Mouse (Mus musculus) liver, embryonic 14.5 days (tissue): Measurements from ENCODE around the gene Anxa3. TPM values are rescaled to one million over a fixed set of nuclear protein-coding genes. Genes with fewer than 3 reads are reported as not detected.
A peak's percentile ranks its signal among the peaks of the same experiment; 100 is the strongest.

Source experiments
- ATAC-seq: fragments of 200-750 bp; cut with Nextera tagmentation; 2 replicates; pipeline ENCODE4 v1.8.0; 2017; ENCODE audit warnings: moderate number of reproducible peaks, mild to moderate bottlenecking, moderate library complexity; ENCODE audit not compliant: insufficient read depth
- DNase-seq, 3 experiments: peaks; one replicate each; pipeline ENCODE4 v3.0.0-alpha.2; 2012 to 2013; ENCODE audit warnings: low read depth in 3 of 3, low spot score in 3 of 3
- H3K27ac ChIP-seq: fragments of 300-500 bp; sonication (generic); 2 replicates; pipeline ENCODE4 v1.5.1; 2014; ENCODE audit warnings: moderate library complexity, mild to moderate bottlenecking, control low read depth, inconsistent platforms
- H3K27me3 ChIP-seq: fragments of 300-500 bp; sonication (generic); 2 replicates; pipeline ENCODE4 v1.6.1; 2014; ENCODE audit warnings: mild to moderate bottlenecking, low read length, moderate library complexity; ENCODE audit not compliant: control insufficient read depth, insufficient read depth
- H3K36me3 ChIP-seq: fragments of 300-500 bp; sonication (generic); replicated peaks from 2 replicates; pipeline ENCODE4 v1.6.1; 2014; ENCODE audit warnings: low read depth; ENCODE audit not compliant: control insufficient read depth, insufficient read depth
- H3K4me1 ChIP-seq, 2 experiments: fragments of 200-500 bp in 1 of 2; fragments of 300-500 bp in 1 of 2; sonication (generic) in 1 of 2; replicated peaks; 2 replicates each; pipeline ENCODE4 v1.6.1; 2012 to 2014; ENCODE audit warnings: antibody characterized with exemption in 1 of 2, inconsistent platforms in 1 of 2, low read length in 1 of 2; ENCODE audit not compliant: control insufficient read depth in 2 of 2, insufficient read depth in 2 of 2
- H3K4me2 ChIP-seq: fragments of 300-500 bp; sonication (generic); 2 replicates; pipeline ENCODE4 v1.6.1; 2014; ENCODE audit warnings: low read depth, mild to moderate bottlenecking, control low read depth, moderate library complexity
- H3K4me3 ChIP-seq, 2 experiments: fragments of 200-500 bp in 1 of 2; fragments of 300-500 bp in 1 of 2; sonication (generic) in 1 of 2; 2 replicates each; pipeline ENCODE4 v1.5.1; 2012 to 2014; ENCODE audit warnings: low read depth in 2 of 2, low read length in 2 of 2, mild to moderate bottlenecking in 2 of 2, control low read depth in 1 of 2, inconsistent platforms in 1 of 2, moderate library complexity in 1 of 2; ENCODE audit not compliant: insufficient read depth in 1 of 2
- H3K9ac ChIP-seq: fragments of 300-500 bp; sonication (generic); replicated peaks from 2 replicates; pipeline ENCODE4 v1.6.1; 2014; ENCODE audit warnings: mild to moderate bottlenecking, control low read depth, moderate library complexity
- H3K9me3 ChIP-seq: fragments of 300-500 bp; sonication (generic); 2 replicates; pipeline ENCODE4 v1.6.1; 2016; ENCODE audit warnings: low read length, mixed read lengths; ENCODE audit not compliant: control insufficient read depth
- CTCF ChIP-seq: IDR thresholded peaks from 2 replicates; pipeline ENCODE4 v1.5.1; 2016; ENCODE audit warnings: antibody characterized with exemption, low read depth, control low read depth
- EP300 ChIP-seq: IDR thresholded peaks from 2 replicates; pipeline ENCODE4 v1.6.1; 2016; ENCODE audit warnings: antibody characterized with exemption, low read depth
- WGBS: fragments of 180-500 bp; shearing (Covaris S2); extraction: QIAGEN DNeasy Blood & Tissue Kit; methylation state at CpG from one replicate; pipeline ENCODE4 v1.1.7; 2014; ENCODE audit not compliant: insufficient replicate concordance; 5-methylcytosine and 5-hydroxymethylcytosine counted together
- polyA plus RNA-seq, 2 experiments: library from polyadenylated mRNA; depleted of rRNA in 1 of 2; stranded (reverse) in 1 of 2; unstranded in 1 of 2; fragments of >200 nt; fragmentation: Nextera tagmentation in 1 of 2; extraction: Ambion mirVana in 1 of 2; gene quantifications; 2 replicates each; pipeline versions ENCODE4 v1.2.1 to v1.2.3; 2012 to 2014

The Anxa3 gene
- polyA plus RNA-seq (2012; rRNA removed) (5.2 and 9.6 TPM in 2 replicates), polyA plus RNA-seq (2014; fragmentation: Nextera tagmentation; extraction: Ambion mirVana) (15.5 and 16.3 TPM in 2 replicates)

DNA sequence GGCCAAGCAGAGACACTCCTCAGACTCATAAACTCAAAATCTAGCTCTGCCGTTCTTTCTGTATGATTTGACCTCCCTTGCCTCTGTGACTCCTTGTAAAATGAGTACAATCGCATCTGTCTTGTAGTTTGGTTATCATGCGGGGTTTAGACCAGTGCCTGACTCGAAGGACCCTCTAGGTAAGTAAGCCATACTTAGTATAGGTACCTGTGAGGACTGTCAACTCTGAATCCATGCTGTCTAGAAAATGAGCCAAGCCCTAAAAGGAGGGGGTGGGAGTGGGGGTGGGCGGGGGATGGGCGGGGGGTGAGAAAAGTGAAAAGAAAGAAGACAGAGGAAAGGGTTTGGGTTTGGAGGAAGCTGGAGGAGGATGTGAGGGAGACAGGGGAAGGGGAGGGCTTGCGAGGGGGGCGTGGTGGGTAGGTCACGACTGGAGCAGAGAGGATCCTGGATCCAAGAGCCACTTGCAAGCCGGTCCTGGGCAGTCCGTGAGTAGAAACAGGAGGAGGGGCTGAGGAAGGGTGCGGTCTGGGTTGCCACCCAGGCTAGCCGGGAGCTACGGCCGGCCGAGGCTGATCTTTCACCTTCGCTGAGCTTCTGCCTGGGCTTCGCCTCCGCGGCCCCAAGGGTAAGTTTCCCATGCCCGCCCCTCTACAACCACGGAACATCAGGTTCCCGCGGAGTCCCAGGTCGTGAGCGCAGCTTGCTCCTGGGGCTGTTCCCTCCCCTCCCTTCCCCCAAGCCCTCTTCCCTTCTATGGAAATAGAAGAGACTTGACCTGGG is at the start of gene Anxa3:
Gene Anxa3 (plus strand): TSS at position 404 of the 783 bp plus-strand sequence.
- peaks cover 0 to 3% of the 10 kb centered on the region in 2 experiments; a peak in 1 of 4 replicates for H3K4me1 ChIP-seq
- peaks cover 21% of the 10 kb centered on the region for H3K27me3 ChIP-seq
- ATAC-seq, result peak; percentile 63; the same call in 1 of the 2 replicates
- DNase-seq, result no peak
- no peak within 1 kb of the TSS for H3K9ac ChIP-seq
- no peaks in the 10 kb centered on the region for H3K9me3 ChIP-seq
- 5% methylated on average over 26 of the region's 26 CpGs for WGBS
- H3K27ac ChIP-seq, result no peak within 1 kb of the TSS
- peak within 1 kb of the TSS; percentile 60 for H3K4me2 ChIP-seq
- TF ChIP-seq EP300 (no peak), CTCF (no peak)
- no peaks in the 10 kb centered on the region for H3K36me3 ChIP-seq
- H3K4me3 ChIP-seq, result peak within 1 kb of the TSS; percentile 45 to 47

DNA sequence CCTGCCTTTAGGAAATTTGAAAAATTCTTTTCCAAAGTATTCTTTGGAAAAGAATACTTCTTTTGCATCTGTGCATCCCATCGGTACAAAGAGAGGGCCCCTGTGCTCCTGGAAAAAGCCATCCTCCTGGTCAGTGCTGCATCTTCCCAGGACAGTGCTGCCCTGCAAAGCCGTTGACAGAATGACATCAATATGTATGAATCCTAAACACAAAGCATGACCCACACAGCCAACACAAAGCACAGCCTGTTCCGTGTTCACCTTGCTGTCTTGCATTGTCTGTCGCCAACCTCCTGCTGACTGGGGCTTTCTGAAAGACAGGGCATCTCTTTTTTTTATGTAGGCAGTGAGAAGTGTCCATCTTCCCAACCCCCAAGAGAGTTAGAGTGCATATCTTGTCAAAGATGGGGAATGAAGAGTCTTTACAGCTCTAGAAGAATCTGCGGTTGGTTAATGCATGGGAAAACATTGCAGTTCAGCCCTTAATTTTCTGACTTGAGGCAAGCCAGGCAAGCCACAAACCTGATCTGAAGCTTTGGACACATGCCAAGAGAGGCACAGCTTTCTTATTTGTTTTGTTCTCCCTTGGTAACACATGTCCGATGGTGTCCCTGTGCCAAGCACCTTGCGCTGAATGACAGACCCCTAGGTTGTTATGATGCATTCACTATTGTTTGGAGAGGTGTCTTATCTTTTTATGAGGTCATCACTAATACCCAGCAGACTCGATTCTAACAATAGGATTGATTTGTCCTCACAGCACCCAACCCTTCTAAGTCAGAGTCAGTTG is 45.7 kb upstream of the Anxa3 start:
- no peaks in the 10 kb centered on the region for H3K36me3 ChIP-seq
- TF ChIP-seq CTCF (no peak), EP300 (no peak)
- no peaks in the 10 kb centered on the region for H3K27me3 ChIP-seq
- no peak overlapping the region for H3K4me3 ChIP-seq
- H3K27ac ChIP-seq, result no peak overlapping the region
- WGBS, result 57% methylated on average over 8 of the region's 8 CpGs
- H3K9ac ChIP-seq, result no peak overlapping the region
- no peaks in the 10 kb centered on the region for H3K4me1 ChIP-seq
- no peak for DNase-seq
- no peak for ATAC-seq
- no peak overlapping the region for H3K4me2 ChIP-seq
- no peaks in the 10 kb centered on the region for H3K9me3 ChIP-seq

DNA sequence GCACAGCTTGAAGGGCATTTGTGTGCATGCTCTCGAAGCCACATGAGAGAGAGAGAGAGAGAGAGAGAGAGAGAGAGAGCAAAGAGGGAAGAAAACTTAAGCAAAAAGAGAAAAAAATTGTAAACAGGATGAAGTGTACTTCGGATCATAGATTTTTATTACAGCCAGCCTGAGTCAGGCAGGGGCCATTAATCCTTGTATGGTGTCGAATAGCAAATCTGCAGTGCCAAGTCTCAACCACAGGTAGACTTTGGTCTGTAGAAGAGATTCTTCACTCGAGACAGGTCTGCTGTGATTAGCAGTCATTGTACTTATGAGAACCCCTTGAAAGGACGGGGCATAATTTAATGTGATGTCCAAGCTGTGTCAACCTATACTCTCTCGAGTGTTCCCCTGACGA is 35.5 kb upstream of the Anxa3 start:
- DNase-seq (no peak), ATAC-seq (no peak)
- Histone ChIP-seq H3K9ac (no peak overlapping the region), H3K9me3 (no peaks in the 10 kb centered on the region), H3K27ac (no peak overlapping the region), H3K4me2 (no peak overlapping the region), H3K4me1 (no peaks in the 10 kb centered on the region), H3K36me3 (no peaks in the 10 kb centered on the region), H3K27me3 (no peaks in the 10 kb centered on the region), H3K4me3 (no peak overlapping the region)
- TF ChIP-seq CTCF (no peak), EP300 (no peak)
- 62% methylated on average over 7 of the region's 7 CpGs for WGBS

DNA sequence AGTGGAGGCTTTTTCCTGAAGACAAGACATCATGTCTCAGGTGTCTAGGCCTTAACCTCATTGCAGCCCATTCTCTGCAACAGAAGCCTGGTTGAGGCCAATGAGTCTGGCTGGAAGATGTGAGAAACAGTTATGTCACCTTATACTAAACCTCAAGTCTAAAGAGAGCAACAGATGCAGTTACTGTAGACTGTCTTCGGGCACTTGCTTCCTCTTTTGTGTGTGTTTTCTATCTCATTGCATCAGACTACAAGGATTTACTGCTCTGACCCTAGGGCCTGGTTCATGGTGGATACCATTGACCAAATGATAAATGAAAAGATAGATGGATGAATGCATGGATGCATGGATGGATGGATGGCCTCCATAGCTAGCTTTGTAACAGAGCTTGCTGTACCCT is 31.1 kb upstream of the Anxa3 start:
- H3K4me3 ChIP-seq, result no peak overlapping the region
- TF ChIP-seq CTCF (no peak), EP300 (no peak)

More for the DNA sequence above, 31.1 kb upstream of the Anxa3 start:
- Histone ChIP-seq H3K27me3 (no peaks in the 10 kb centered on the region), H3K4me2 (no peak overlapping the region), H3K9me3 (no peaks in the 10 kb centered on the region), H3K4me1 (no peaks in the 10 kb centered on the region), H3K9ac (no peak overlapping the region), H3K27ac (no peak overlapping the region), H3K36me3 (no peaks in the 10 kb centered on the region)
- WGBS, result 33% methylated on average over 1 of the region's 1 CpGs
- ATAC-seq (no peak), DNase-seq (no peak)
